Mouse (Mus musculus) kidney, adult 18-20 months (tissue): Measurements from ENCODE around the gene Plekhg2.

ENCODE experiments used
- DNase-seq: peaks from one replicate; pipeline ENCODE4 v3.0.0; 2021

The Plekhg2 gene

DNA sequence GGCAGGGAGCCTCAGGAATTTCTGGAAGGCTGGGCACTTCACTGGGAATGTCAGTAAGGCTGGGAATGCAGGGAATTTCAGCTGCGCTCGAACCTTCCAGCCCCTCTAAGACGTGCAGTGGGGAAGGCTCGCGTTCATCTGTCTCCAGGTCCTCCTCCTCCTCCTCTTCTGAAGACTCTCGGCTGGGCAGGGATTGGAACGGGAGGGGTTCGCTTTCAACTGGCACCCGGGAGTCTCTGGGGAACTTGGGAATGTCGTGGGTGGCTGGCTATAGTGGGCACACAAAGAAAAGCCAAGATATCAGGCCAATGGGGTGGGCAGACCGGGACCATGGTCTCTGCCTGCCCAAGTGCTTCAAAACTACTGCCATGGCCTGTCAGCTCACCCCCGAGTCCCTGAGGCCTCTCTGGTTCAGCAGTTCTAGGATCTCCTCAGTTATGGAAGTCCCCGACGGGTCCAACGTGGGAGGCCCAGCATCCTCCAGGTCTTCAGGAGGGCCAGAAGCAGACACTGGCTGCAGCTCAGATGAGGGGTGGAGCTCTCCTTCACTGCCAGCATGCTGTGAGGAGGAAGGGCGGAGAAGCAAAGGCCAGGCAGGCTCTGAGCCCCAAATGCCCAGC is 9.8 kb downstream of the Plekhg2 start:
- no peak for DNase-seq

DNA sequence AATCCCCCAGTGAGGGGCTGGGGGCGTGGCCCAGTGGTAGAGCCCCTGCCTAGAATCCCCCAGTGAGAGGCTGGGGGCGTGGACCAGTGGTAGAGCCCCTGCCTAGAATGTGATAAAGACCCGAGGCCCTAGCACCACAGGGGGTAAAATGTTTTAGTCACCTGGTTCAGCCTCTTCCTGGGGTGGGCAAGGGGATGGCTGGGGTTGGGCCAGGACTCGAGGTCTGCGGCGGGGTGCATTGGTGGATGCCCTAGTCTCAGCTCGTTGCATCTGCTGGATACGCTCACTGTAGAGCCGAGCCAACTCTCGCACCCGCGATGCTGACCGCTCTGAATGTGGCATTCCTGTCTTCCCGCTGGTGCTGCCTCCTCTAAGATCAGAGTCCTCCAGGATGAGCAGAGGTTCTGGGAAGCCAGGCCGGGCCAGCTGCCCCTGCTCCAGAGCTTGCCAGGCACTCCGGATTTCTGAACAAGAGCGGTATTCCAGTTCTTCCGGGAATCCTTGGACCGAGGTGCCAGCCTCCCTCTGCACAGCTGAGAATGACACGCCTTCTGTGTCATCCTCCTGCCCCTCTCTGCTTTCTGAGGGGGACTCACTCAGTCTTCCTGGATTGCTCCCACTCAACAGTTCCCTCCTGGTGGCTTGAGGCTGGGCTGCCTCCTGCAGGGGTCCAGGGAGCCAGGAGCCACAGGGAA is 10.6 kb downstream of the Plekhg2 start:
- no peak for DNase-seq

DNA sequence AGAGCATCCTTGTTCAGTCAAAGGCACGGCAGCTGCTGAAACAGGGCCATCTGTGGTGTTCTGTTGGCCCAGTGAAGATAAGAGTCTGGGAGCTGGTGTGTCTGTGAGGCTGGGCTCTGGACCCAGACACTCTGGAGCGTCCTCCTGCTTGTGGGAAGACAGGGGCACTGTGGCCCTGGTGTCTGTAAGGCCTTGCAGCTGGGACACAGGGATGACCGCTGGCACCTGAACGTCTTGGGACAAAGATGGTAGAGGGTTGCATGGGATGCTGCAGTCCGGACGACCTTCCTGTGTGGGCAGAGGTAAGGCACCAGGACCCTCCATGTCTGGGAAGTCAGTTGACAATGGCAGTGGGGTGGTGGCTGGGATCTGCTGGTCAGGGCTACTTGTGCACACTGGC is 12.1 kb downstream of the Plekhg2 start:
- DNase-seq: no peak

DNA sequence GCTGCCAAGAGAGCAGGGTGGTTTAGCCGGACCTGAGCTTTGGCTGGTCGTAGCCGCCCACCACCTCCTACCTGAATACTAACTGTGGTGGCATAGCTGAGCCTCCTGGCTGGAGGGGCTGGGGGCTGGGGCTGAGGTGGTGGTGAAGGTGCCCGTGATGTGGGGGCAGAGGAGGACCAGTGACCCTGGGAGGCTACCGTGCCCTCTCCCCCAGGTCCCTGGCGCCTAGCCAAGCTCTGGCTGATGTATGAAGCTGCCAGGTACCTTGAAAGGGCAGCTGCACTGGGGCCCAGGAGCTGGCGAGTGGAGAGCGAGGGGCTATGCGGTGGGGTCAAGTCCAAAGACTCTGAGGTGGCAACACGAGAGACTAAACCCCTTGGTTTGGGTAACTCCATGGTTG is 12.5 kb downstream of the Plekhg2 start:
- no peak for DNase-seq

DNA sequence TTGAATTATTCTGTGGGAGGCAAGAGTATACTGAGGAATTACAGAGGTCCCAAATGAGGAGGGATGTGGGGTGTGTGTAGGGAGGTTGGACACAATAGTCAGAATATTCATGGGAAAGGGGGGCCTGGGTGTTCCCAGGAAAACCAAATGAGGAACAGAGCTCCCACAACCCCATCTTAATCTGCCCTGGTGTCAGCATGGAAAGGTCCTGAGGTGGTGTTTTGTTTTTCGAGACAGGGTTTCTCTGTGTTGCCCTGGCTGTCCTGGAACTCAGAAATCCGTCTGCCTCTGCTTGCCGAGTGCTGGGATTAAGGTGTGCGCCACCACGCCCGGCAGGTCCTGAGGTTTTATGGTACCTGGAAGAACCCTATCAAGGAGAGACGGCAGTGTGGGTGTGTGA is 14.0 kb downstream of the Plekhg2 start:
- no peak for DNase-seq

DNA sequence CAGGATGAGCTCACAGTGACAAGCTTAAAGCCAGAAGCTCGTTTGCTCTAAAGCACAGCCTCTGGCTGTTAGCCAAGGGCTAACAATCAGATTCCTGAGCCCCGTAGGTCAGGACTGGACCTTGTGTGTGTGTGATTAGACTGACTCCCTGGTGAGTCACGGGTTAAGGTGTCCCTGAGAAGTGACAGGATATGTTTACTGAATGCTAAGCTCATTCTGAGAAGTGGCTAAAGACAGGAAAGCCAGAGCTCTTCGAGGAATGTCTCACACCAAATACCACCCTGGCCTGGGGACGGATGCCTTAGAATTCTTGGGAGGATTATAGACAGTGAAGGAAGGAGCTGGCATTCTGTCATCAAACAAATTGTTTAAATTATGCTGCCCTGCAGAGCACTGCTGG is 14.4 kb downstream of the Plekhg2 start:
- no peak for DNase-seq

DNA sequence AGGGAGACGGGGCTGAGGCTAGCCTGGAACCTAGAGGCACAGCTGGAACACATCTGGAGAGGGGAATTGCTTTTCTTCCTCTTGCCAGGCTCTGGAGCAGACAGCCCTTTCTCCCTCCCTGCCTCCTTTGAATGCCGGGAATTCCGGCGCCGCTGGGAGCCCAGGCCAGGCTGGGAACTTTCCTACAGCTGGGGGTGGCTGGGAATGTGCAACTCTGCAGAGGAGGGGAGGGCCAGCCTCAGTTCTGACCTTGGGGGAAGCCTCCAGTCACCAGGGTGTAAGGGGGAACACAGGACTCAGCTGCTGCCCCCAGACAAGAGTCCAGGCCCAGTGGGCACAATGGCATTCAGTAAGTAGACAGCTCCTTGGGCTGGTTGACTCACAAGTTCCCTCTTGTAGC is 15.4 kb downstream of the Plekhg2 start:
- peak; percentile 44 for DNase-seq

DNA sequence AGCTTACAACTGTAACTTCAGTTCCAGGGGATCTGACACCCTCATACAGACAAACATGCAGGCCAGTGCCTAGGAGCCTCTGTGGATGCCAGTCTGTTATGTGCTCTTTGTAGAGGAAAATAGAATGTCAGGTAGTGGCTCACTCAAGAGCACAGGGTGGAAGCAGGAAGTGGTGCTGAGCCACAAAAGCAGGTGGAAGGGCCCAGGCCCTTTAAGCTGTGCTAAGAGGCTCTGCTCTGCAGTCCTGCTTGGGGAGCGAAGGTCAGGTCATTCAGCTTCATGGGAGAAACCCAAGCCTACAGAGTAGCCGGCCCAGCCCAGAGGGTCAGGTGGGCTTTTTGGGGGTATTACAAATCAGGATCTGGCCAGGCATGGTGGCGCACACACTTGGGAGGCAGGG is 17.2 kb downstream of the Plekhg2 start:
- no peak for DNase-seq

DNA sequence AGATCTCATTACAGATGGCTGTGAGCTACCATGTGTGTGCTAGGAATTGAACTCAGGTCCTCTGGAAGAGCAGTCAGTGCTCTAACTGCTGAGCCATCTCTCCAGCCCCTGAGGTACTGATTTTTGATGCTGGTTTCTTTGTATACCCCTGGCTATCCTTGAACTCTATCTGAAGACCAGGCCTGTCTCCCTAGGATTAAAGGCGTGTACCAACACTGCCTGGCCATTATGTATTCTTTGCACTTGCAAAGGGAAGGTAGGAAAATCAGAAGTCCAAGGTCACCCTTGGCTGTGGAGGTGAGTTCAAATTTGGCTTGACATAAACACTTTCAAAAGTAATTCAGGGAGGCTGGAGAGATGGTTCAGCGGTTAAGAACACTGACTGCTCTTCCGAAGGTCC is 17.8 kb downstream of the Plekhg2 start:
- DNase-seq: no peak

DNA sequence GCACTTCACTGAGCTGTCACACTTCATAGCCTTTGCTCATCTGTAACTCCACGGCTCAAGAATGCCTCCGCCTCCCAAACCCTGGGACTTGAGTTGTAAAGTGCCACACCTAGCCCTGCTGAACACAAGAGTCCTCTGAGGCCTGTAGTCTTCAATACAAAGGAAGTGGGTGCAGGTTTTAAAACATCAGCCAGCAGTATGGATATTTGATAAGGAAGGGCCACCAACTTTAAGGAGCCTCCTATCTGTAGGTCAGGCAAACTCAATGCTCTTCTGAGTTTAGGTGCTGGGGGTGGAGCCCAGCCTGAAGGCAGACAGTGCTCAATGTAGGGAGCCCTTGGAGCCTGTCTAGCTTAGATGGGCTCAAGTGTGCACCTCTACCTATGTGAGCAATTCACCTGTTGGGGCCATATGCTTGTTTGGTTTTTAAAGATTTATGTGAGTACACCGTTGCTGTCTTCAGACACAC is 18.3 kb downstream of the Plekhg2 start:
- DNase-seq: no peak

DNA sequence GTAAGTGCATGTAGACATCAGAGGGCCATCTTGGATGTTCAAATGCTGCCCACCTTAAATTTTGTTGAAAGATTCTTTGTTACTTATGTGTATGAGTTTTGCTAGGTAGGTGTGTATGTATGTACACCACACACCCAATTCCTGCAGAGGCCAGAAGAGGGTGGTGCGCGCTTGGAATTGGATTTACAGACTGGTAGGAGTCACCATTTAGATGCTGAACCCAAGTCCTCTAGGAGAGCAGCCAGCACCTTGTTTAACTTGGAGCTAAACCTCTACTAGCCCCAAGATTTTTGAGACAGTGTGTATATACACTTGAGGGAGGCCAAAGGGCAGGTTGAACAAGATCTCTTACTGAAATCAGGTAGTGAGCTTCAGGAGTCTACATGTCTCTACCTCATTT is 19.1 kb downstream of the Plekhg2 start:
- DNase-seq: no peak

DNA sequence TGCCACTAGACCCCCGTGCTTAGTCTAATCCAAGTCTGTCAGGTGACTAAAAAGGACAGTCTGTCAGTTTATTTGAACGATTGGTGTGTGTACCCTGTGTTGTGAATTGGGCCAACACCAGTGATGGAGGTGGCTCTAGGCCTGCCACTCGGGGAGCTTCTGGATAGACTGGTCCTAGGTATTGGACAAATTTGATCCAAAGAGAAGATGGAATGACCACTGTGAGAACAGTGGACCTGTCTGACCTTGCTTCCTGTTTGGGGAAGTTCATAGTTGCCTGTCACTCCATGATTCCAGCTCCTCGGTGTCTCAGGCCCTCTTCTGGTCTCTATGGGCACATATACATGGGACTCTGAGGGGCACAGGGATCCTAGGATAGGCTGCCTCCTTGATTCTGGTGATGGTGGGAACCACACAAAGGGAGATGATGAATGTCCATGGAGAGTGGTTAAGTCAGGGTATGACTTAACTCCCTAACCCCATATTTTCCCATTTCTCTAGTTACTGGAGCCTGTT is 20.7 kb downstream of the Plekhg2 start:
- no peak for DNase-seq

DNA sequence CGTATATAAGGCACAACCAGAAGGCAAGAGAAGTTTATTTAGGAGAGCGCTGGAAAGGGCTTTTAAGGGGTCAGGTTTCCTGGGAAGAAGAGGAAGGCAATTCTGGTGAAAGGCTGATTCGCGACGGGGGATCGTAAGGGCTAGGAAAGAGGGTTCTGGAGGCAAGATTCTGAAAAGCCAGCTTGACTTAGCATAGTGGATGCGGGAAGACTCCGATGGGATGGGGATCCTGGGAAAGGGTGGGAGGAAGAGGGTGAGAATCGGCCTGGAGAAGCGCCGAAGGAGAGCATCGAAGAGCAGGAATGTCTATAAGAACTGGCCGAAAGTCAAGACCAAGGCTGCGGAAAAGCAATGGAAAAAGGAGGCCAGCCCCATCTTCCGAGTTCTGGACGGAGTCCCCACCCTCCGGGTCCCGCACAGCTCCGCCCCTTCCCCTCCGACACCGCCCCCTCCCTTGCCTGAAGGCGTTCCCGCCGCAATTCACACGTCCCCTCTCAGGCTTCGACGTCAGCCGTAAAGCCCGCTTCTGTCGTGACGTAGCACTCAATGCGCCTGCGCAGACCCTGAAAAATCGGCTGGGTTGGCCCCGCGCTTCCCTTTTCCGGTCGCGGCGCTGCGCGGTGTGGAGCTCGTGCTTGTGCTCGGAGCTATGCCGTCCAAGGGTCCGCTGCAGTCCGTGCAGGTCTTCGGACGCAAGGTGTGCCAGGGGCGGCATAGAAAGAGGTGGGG is 22.1 kb downstream of the Plekhg2 start, which contains the start of gene Rps16:
Gene Rps16 (plus strand): TSS at position 498 of the 729 bp plus-strand sequence.
- peak; percentile 97 for DNase-seq

DNA sequence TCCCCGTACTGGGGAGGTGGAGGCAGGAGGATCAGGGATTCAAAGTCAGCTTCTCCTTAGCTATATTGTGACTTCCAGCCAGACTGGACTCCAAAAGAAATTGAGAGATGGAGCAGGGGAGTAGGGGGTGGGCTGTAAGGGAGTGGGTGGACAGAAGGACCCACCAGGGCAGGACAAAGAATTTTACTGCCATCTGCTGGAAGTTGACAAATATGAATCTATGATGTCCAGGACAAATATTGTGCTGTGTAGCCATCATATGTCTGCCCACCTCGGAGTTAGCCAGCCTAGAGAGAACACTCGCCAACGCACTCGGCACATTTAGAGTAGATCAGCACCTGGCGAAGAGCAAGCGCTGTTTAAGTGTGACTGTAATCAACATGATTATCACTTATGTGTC is 23.8 kb downstream of the Plekhg2 start:
- DNase-seq: no peak

DNA sequence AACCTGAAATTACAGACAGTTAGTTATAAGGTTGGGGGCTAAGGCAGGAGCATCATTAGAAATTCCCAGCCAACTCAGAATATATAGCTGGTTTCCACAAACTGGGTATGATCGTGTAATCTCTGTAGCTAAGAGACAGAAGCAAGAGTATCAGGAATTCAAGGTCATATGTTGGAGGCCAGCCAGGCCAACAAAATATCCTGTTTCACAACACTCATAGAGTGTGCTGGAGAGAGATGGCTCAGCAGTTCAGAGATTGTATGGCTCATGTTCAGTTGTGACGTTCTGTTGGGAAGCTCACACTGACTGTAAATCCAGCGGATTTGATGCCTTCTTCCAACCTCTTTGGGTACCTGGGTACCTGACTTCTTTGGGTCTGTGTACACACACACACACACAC is 24.7 kb downstream of the Plekhg2 start:
- DNase-seq: no peak

DNA sequence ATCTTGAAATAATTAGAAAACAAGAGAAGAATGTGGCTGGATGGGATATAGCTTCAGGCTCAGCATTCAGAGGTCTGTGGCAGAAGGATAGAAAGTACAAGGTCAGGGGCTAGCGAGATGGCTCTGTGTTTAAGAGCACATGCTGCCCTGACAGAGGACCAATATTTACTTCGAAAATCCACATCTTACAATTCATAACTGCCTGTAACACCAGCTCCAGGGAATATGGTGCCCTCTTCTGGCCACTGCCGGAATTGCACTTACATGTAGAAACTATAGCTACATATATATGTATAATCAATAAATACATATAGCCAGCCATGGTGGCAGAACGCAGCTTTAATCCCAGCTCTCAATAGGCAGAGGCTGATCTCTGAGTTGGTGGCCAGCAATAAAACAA is 27.8 kb downstream of the Plekhg2 start:
- DNase-seq: peak; percentile 70

DNA sequence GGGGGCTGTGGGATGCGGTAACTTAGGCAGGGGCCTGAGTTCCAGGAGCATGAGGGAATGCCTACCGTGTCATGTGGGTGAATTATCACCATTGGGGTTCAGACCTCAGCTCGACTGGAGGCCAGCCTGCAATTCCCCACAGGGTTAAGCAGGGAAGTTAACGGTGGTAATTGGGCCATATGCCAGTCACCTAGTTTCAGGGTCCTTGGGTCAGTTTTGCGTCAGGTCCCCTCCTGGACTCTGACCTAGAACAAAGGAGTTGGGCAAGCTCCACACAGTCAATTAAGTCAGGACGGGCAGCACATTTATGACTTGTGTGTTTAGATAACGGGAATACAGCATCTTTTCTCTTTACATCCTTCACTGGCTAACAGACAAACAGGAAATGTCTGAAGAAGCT is 31.0 kb downstream of the Plekhg2 start:
- DNase-seq: no peak

DNA sequence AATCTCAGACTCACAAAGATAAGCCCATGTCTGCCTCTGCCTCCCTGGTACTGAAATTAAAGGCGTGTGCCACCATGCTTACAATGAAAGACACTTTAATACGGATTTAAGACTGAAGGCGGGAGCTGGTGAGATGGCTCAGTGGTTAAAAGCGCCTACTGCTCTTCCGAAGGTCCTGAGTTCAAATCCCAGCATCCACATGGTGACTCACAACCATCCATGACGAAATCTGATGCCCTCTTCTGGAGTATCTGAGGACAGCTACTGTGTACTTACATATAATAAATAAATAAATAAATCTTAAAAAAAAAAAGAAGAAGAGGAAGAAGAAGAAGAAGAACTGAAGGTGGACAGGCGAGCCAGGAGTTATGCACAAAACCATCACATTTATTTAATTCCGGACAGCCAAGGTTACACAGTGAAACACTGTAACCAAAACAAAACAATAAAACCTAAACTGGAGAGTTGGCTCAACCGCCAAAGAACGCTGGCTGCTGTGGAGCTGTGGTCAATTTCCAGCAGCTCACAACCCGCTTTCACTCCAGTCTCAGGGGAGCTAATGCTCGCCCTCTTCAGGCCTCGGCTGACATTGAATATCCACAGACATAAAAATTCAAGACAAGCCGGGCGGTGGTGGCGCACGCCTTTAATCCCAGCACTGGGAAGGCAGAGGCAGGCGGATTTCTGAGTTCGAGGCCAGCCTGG is 33.0 kb downstream of the Plekhg2 start:
- DNase-seq: peak; percentile 64

DNA sequence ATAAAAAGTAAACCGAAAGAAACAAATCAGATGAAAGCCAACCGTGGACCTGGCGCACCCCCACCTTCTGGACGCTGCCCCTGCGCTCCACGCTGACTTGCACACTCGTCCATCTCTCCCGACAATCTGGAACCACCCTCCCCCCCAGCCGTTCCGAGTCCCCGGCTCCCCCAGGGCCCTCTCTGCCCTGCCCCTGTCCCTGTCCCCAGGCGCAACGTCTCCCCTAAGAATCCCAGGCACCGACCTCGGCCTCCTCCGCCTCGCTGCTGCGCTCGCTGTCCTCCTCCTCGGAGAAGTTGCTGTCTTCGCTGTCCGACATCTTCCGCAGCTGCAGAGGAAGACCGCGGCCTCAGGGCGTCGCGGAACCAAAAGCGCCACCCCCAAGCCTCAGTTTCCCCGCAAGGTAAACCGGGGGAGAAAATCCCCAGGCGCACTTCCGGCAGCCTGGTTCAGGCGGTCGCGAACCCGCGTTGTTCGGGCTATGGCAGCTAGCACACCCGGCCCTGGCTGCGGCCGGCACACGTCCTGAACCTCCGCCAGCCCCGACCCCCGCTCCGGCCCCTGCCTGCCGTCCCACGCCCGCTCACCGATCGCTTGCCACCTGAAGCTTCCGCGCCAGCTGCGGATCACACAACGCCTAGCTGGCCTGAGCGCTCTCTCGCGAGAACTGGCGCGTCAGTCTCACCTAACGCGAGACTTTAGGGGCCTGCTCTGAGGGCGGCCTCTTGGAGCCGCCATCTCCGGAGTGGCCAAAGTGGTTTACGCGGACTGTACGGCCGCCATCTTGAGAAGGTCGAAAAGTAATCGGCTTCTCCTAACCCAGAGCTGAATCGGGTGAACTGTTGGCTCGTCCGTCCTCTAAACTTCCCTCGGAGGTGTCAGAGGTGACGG is 34.0 kb downstream of the Plekhg2 start, which contains the start of gene Supt5:
Gene Supt5 (minus strand): TSS at position 639 of the 891 bp plus-strand sequence.
- peak; percentile 98 for DNase-seq

DNA sequence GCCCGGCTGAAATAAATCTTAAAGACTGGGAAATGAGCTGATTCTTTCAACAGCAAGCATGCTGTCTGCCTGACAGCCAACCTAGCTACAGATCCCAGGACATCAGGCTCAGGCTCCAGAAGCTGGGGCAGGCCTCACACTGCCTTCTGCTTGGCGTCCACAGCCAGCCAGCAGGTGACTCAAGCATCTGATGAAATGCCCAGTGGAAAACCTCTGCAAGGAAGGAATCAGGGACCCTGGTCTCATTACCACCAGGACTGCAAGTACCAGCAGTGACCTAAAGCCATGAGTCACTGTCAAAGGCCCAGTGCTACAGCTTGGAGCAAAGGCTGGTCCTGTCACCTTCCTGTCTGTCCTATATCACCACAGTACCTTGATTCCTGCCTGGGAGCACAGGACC is 36.9 kb downstream of the Plekhg2 start:
- DNase-seq: no peak

DNA sequence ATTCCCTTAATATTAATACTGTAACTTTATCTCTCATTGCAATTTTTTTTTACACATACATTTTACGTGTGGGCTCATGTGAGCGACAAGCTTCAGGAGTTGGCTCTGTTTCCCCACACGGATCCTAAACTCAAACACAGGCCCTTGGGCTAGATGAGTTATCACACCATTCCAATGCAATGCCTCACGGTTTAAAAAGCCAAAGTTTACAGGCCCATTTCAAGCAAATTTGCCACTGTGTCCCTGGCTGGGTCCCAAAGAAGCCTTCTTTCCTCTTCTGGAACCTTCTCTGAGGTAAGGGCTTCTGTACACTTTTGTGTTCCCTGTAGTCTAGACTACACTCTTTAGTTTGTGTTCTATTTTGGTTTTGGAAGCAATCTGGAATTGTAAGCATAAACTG is 37.9 kb downstream of the Plekhg2 start:
- DNase-seq: no peak

DNA sequence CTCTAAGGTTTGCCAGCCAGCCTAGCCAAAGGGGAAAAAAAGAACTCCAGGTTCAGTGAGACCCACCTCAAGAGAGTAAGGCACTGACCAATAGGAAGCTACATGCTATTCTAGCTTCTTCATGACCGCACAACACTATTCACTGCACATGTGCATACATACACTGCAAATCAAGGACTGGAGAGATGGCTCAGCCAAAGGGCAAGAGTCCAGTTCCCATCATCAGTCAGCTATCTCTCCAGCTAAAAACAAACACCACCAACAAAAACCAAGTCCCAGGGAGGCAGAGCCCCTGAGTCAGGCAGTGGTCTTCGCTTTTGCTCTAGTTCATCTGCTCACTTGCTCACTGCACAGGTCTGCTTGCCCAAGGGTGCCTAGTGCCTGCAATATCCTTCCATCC is 44.1 kb downstream of the Plekhg2 start:
- no peak for DNase-seq
